Mouse (Mus musculus): ENCODE results near the gene Pde7b.

GRCm38 (mm10) chr10:20420296-20420695 is 304.6 kb downstream of the Pde7b start:
- TF ChIP-seq CTCF (conservative IDR thresholded peaks at IDR 0.05; ENCODE audit: insufficient read depth, insufficient read length, low read depth, low read length), result no peak
- no peak for TF ChIP-seq POLR2A (IDR thresholded peaks at IDR 0.05; ENCODE audit: low read depth, low read length)
